Mouse (Mus musculus): ENCODE data around the gene Adamtsl5.

DNA sequence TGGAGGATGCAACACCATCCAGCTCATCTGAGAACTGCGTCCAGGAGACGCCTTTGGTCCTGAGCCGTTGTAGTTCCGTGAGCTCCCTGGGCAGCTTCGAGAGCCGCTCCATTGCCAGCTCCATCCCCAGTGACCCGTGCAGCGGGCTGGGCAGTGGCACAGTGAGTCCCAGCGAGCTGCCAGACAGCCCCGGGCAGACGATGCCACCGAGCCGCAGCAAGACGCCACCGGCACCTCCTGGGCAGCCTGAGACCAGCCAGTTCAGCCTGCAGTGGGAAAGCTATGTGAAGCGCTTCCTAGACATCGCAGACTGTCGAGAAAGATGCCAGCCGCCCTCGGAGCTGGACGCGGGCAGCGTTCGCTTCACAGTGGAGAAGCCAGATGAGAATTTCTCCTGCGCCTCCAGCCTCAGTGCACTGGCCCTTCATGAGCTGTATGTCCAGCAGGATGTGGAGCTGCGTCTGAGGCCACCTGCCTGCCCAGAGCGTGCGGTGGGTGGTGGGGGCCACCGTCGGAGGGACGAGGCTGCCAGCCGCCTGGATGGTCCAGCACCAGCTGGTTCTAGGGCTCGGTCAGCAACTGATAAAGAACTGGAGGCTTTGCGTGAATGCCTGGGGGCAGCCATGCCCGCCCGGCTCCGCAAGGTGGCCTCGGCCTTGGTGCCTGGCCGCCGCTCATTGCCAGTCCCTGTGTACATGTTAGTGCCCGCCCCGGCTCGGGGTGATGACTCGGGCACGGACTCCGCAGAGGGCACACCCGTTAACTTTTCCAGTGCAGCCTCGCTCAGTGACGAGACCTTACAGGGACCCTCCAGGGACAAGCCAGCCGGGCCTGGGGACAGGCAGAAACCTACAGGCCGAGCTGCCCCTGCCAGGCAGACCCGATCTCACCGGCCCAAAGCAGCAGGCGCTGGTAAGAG, 35.4 kb downstream of the Adamtsl5 start:
- TF ChIP-seq CTCF (IDR thresholded peaks at IDR 0.05; ENCODE audit: low read depth, low read length) (no peak), POLR2A (IDR thresholded peaks at IDR 0.05; ENCODE audit: borderline replicate concordance, low read depth, low read length) (no peak)
